Mouse (Mus musculus) left cerebral cortex, adult 6 months (tissue): Measurements from ENCODE around the gene Tor3a. TPM values are rescaled to one million over a fixed set of nuclear protein-coding genes. Genes with fewer than 3 reads are reported as not detected.

Source experiments
- long read RNA-seq, 2 experiments: library from polyadenylated mRNA; unstranded; transcript quantifications; one replicate each; pipeline ENCODE4 v2.0.0; 2019 to 2020
- polyA plus RNA-seq: library from polyadenylated mRNA; unstranded; fragments of <200 nt; fragmentation: Nextera tagmentation; gene quantifications from 2 replicates; pipeline ENCODE4 v1.2.3, GENCODE M21; 2021

Tor3a gene
- 7.8 and 7.9 TPM in 2 replicates for polyA plus RNA-seq
- long read RNA-seq, experiment 1, transcript Tor3a-201 (6 exons, 3,285 nt) = major isoform, 59 of 74 reads
- long read RNA-seq, experiment 1, partial matches to known transcripts = 2 of 74 reads
- long read RNA-seq, experiment 1, other reads (novel, unspliced or antisense) = 12 of 74 reads
- long read RNA-seq, experiment 2, transcript Tor3a-201 (6 exons, 3,285 nt) = major isoform, 15 of 17 reads
- long read RNA-seq, experiment 2, partial matches to known transcripts = 0 of 17 reads
- long read RNA-seq, experiment 2, other reads (novel, unspliced or antisense) = 2 of 17 reads

DNA sequence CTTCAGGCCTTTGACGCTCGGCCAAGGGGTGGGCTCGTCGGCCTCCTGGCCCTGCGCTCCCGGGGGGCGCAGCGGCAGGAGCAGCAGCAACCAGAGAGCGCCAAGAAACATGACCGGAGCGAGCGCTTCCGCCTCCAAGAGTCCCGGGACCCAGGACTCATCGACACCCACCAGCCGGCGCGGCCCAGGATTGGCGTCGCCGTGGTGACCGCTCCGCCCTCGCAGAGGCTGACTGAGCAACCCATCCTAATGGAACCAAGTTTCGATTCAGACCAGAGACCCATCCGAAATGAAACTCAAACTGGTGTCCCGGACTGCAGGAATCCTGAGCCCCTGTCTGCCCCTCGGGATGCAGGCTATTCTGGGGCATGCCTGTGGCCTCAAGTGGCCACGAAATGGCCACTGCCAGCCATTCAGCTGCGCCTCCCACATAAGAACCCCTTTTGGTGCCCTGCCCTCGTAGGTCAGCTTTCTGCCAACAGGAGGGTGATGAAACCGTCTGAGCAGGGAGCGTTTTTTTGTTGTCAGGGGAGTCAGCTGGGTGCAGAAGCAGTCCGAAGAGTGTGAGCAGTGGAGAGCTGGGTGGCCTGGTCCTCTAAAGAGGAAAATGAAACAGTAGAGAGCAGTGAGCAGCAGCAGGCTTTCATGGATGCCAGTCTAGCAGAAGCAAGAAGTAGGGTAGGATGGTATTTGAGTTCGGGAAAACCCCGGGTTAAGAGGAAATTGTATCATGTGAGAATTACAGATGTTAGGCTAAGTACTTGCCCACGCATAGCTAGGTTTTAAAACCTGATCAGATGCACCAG lies at the start of gene Tor3a:
TSS of gene Tor3a (minus strand) at position 162 of the 806 bp plus-strand sequence.

DNA sequence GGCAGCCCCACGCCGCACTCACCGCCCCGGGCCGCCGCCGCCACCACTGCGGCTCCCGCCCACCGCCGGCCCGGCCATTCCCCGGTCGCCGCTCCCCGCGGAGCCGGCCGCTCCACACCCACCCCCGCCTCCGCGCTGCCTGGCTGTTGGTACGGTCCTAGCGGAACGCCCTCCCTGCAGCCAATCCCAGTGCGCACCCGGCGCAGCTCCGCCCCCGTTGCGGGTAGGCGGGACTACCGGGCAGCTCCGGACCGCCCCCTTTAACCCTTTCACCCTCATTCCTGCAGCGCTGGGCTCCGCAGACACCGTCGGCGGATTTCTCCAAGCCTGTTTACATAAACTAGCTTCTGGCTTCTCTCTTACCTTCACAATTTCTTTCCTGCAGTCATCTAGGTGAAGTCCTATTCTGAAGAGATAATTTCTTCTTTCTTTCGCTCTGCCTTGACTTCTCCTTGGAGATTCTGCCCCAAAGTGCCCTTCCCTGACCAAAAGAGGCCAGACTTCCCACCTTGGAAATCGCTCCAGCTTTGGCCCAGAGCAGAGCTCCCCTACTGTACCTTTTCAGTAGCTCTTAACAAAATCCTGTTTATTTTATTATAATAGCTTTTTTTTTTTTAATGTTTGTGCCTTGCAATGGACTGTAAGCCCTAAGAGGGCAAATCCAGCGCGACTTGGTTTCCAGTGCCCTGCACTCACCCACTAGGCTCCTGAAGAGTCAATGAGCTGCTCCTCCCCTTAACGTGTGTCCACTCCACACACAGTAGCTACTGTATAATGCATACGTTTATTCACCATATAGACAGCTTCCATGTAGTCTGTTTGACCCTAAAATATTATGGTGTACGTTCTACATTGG lies 45.0 kb upstream of the Tor3a start, which contains the start of gene Fam20b:
TSS of gene Fam20b (minus strand) at position 137 of the 856 bp plus-strand sequence.

Other genes with a start within 250 kb of the Tor3a start
- gene Soat1, start 200.0 kb downstream of the Tor3a start, polyA plus RNA-seq = 37.3 and 37.8 TPM in 2 replicates
- 6.6 and 9.3 TPM in 2 replicates for gene Gm10031, start 150.3 kb downstream of the Tor3a start, polyA plus RNA-seq
- gene Abl2, start 115.6 kb downstream of the Tor3a start, polyA plus RNA-seq = 1.5 and 2.5 TPM in 2 replicates
- gene Fam20b, start 44.7 kb upstream of the Tor3a start, polyA plus RNA-seq = 12.4 and 18.6 TPM in 2 replicates
- 0.74 and 0.94 TPM in 2 replicates for gene Angptl1, start 164.2 kb upstream of the Tor3a start, polyA plus RNA-seq